Mouse (Mus musculus) bone marrow macrophage, adult 2 months (primary cell): ENCODE data around the gene Gm44790.

Source experiments
- CTCF ChIP-seq: IDR thresholded peaks from 2 replicates; pipeline ENCODE4 v1.5.1; 2012; ENCODE audit warnings: low read depth, mild to moderate bottlenecking, low read length, moderate library complexity
- POLR2A ChIP-seq: IDR thresholded peaks from 2 replicates; pipeline ENCODE4 v1.6.1; 2012; ENCODE audit warnings: mild to moderate bottlenecking, low read depth, low read length, borderline replicate concordance

- TF ChIP-seq POLR2A, result no peak
- TF ChIP-seq CTCF, result no peak
Observed at GRCm38 (mm10) chr6:86493469-86494263, 67.2 kb downstream of the Gm44790 start.
